Mouse (Mus musculus): ENCODE measurements around the gene Syt11.
"Not testable (repeated sequence)": the region's sequence is repeated elsewhere in the genome, so short reads cannot be mapped to it uniquely, and the experiment has no call there.

- TF ChIP-seq CTCF (conservative IDR thresholded peaks at IDR 0.05; ENCODE audit: insufficient read depth, insufficient read length, low read depth, low read length); POLR2A (IDR thresholded peaks at IDR 0.05; ENCODE audit: low read depth, low read length): not testable (repeated sequence)
Measured at GRCm38 (mm10) chr3:88786805-88787204, 11.8 kb upstream of the Syt11 start.
